Mouse (Mus musculus): Measurements from ENCODE around the gene Syt5. TPM values are rescaled to one million over a fixed set of nuclear protein-coding genes. Genes with fewer than 3 reads are reported as not detected.

The Syt5 gene
- not detected for total RNA-seq (2023)

GRCm38 (mm10) chr7:4547221-4547641 is at the start of gene Syt5:
Gene Syt5, minus strand, starts transcription at chr7:4547541.

GRCm38 (mm10) chr7:4532005-4532729 is 15.2 kb downstream of the Syt5 start, which contains the start of gene Dnaaf3:
Gene Dnaaf3, minus strand, starts transcription at chr7:4532453.

GRCm38 (mm10) chr7:4524212-4524922 is 23.0 kb downstream of the Syt5 start, which contains the start of gene Tnni3:
Gene Tnni3, minus strand, starts transcription at chr7:4524229.

GRCm38 (mm10) chr7:4516332-4517050 is 30.9 kb downstream of the Syt5 start, which contains the start of gene Tnnt1:
Gene Tnnt1, minus strand, starts transcription at chr7:4516382.

GRCm38 (mm10) chr7:4501558-4502397 is 45.6 kb downstream of the Syt5 start, which contains the start of gene Ppp1r12c:
Gene Ppp1r12c, minus strand, starts transcription at chr7:4501680.

Other genes starting within 250 kb of the Syt5 start
- gene Ncr1, start 209.8 kb downstream of the Syt5 start, total RNA-seq (2023) = under 1 TPM in 1 of 2 experiments, not detected in 1; 0.38 TPM
- gene Gp6, start 149.8 kb downstream of the Syt5 start, total RNA-seq (2023) = under 1 TPM; 0.07 to 0.11 TPM
- 1 to 10 TPM; 3.5 to 4.5 TPM for gene Rdh13, start 101.9 kb downstream of the Syt5 start, total RNA-seq (2023)
- 1 to 10 TPM; 6.2 to 9.9 TPM for gene Eps8l1, start 86.9 kb downstream of the Syt5 start, total RNA-seq (2023)
- 100 to 1,000 TPM; 226 to 229 TPM for gene Ppp1r12c, start 45.9 kb downstream of the Syt5 start, total RNA-seq (2023)
- gene Tnnt1, start 31.2 kb downstream of the Syt5 start, total RNA-seq (2023) = 10 to 100 TPM in 1 of 2 experiments, 1 to 10 TPM in 1; 6.1 to 12.0 TPM
- 1 to 10 TPM; 1.1 to 1.2 TPM for gene Tnni3, start 23.3 kb downstream of the Syt5 start, total RNA-seq (2023)
- gene Dnaaf3, start 15.1 kb downstream of the Syt5 start, total RNA-seq (2023) = under 1 TPM; 0.31 to 0.71 TPM
- gene Ptprh, start 56.5 kb upstream of the Syt5 start, total RNA-seq (2023) = not detected
- 10 to 100 TPM; 17.4 to 23.2 TPM for gene Tmem86b, start 83.9 kb upstream of the Syt5 start, total RNA-seq (2023)
- gene Ppp6r1, start 111.5 kb upstream of the Syt5 start, total RNA-seq (2023) = 100 to 1,000 TPM; 146 to 160 TPM
- 10 to 100 TPM; 15.2 to 16.2 TPM for gene Hspbp1, start 137.5 kb upstream of the Syt5 start, total RNA-seq (2023)
- gene Brsk1, start 143.1 kb upstream of the Syt5 start, total RNA-seq (2023) = not detected
- gene Tmem150b, start 177.7 kb upstream of the Syt5 start, total RNA-seq (2023) = 10 to 100 TPM; 18.1 to 22.3 TPM
- 10 to 100 TPM; 96.3 to 97.7 TPM for gene Kmt5c, start 192.6 kb upstream of the Syt5 start, total RNA-seq (2023)
- gene Cox6b2, start 205.6 kb upstream of the Syt5 start, total RNA-seq (2023) = 10 to 100 TPM; 25.0 to 29.5 TPM
- gene Fam71e2, start 223.8 kb upstream of the Syt5 start, total RNA-seq (2023) = not detected
- not detected for gene Il11, start 235.3 kb upstream of the Syt5 start, total RNA-seq (2023)
- not detected for gene Tmem190, start 235.4 kb upstream of the Syt5 start, total RNA-seq (2023)
- gene Tmem238, start 242.1 kb upstream of the Syt5 start, total RNA-seq (2023) = 1 to 10 TPM; 1.1 to 3.2 TPM
- 100 to 1,000 TPM; 921 to 945 TPM for gene Rpl28, start 245.3 kb upstream of the Syt5 start, total RNA-seq (2023)